ENCODE assay signal across 28 mouse cellular contexts in genomic region chr8:115278291-115278690, GRCm38 (mm10).
"Had no signal": no experiment of that assay in that cellular context is flagged by ENCODE, and none has a peak within 500 bp of the region (broad histone marks: within the 10 kb centered on the region; RNA-seq: fewer than 3 reads in every experiment).

No protein-coding gene starts in this region.

- H3K4me1 ChIP-seq: heart, embryonic 12.5 days; heart, embryonic 13.5 days; heart, embryonic 15.5 days; hindbrain, embryonic 12.5 days; hindbrain, embryonic 13.5 days; hindbrain, embryonic 15.5 days; intestine, embryonic 15.5 days had no signal

- H3K27me3 ChIP-seq: heart, embryonic 12.5 days; heart, embryonic 13.5 days; heart, embryonic 15.5 days; hindbrain, embryonic 12.5 days; hindbrain, embryonic 13.5 days; hindbrain, embryonic 15.5 days; intestine, embryonic 15.5 days; kidney, embryonic 15.5 days had no signal

- H3K27ac ChIP-seq: heart, embryonic 13.5 days; heart, embryonic 15.5 days; hindbrain, embryonic 10.5 days; hindbrain, embryonic 12.5 days; hindbrain, embryonic 13.5 days; hindbrain, embryonic 14.5 days; hindbrain, embryonic 15.5 days; hindbrain, postnatal 0 days; intestine, embryonic 15.5 days; kidney, embryonic 15.5 days; kidney, postnatal 0 days; layer of hippocampus, adult 2 months; left cerebral cortex, adult 2 months had no signal

- DNase-seq: heart, postnatal 10 days; heart, postnatal 4 days; kidney, adult 11 months; kidney, adult 18-20 months; kidney, adult 2 months; kidney, adult 8-10 months; kidney, adult 9 months; kidney, postnatal 10 days; kidney, postnatal 14 days; kidney, postnatal 25 days; kidney, postnatal 36 days; kidney, postnatal 4 days; layer of hippocampus, adult 9-11 months; layer of hippocampus, postnatal 36 days had no signal

- H3K4me3 ChIP-seq: heart, embryonic 12.5 days; heart, embryonic 13.5 days; heart, embryonic 15.5 days; hindbrain, embryonic 10.5 days; hindbrain, embryonic 12.5 days; hindbrain, embryonic 13.5 days; hindbrain, embryonic 15.5 days; intestine, embryonic 15.5 days; kidney, embryonic 15.5 days; layer of hippocampus, adult 2 months; left cerebral cortex, adult 2 months had no signal

- H3K36me3 ChIP-seq: heart, embryonic 12.5 days; heart, embryonic 13.5 days; heart, embryonic 15.5 days; hindbrain, embryonic 10.5 days; hindbrain, embryonic 12.5 days; hindbrain, embryonic 13.5 days; hindbrain, embryonic 15.5 days; intestine, embryonic 15.5 days; kidney, embryonic 15.5 days had no signal

- H3K9me3 ChIP-seq: heart, embryonic 15.5 days; hindbrain, embryonic 12.5 days; hindbrain, embryonic 13.5 days; hindbrain, embryonic 15.5 days; intestine, embryonic 15.5 days; kidney, embryonic 15.5 days had no signal
